Mouse (Mus musculus): ENCODE results near the gene Sult6b2. TPM values are rescaled to one million over a fixed set of nuclear protein-coding genes. Genes with fewer than 3 reads are reported as not detected.
A peak's percentile ranks its signal among the peaks of the same experiment; 100 is the strongest.

Gene Sult6b2
- polyA plus RNA-seq, 2 experiments: not detected

GRCm38 (mm10) chr6:142757976-142758375 lies 46.3 kb downstream of the Sult6b2 start:
- ATAC-seq (ENCODE audit: insufficient read depth): no peak
- no peak for TF ChIP-seq EP300 (IDR thresholded peaks at IDR 0.05; ENCODE audit: low read depth)
- TF ChIP-seq CTCF (IDR thresholded peaks at IDR 0.05; ENCODE audit: low read depth): no peak
- peaks cover 40% of the 10 kb centered on the region for H3K36me3 ChIP-seq (replicated peaks; ENCODE audit: control insufficient read depth, insufficient read depth, low read depth)
- peak overlapping the region; percentile 80 to 87 for H3K4me3 ChIP-seq (ENCODE audit: insufficient read depth in 1 of 2, low read depth in 2 of 2, low read length in 2 of 2)
- H3K27me3 ChIP-seq (ENCODE audit: control insufficient read depth, insufficient read depth, low read length): no peaks in the 10 kb centered on the region
- H3K27ac ChIP-seq: peak overlapping the region; percentile 86
- H3K4me2 ChIP-seq (ENCODE audit: low read depth): peak overlapping the region; percentile 70
- peak overlapping the region; percentile 86 for H3K9ac ChIP-seq (replicated peaks)
- 48% methylated on average over 6 of the region's 6 CpGs for WGBS (ENCODE audit: insufficient replicate concordance)
- no peak for DNase-seq (ENCODE audit: low read depth in 3 of 3, low spot score in 3 of 3)
- peaks cover 11 to 25% of the 10 kb centered on the region in 2 experiments for H3K4me1 ChIP-seq (replicated peaks; ENCODE audit: control insufficient read depth in 2 of 2, insufficient read depth in 2 of 2, low read length in 1 of 2)
- no peaks in the 10 kb centered on the region for H3K9me3 ChIP-seq (ENCODE audit: control insufficient read depth, low read length)

GRCm38 (mm10) chr6:142757334-142757965 lies 46.9 kb downstream of the Sult6b2 start:
- no peaks in the 10 kb centered on the region for H3K9me3 ChIP-seq (ENCODE audit: control insufficient read depth, low read length)
- ATAC-seq (ENCODE audit: insufficient read depth) (peak; percentile 77), DNase-seq (ENCODE audit: low read depth in 3 of 3, low spot score in 3 of 3) (peak; percentile 79 to 88 (median 87))
- WGBS (ENCODE audit: insufficient replicate concordance): 2% methylated on average over 10 of the region's 10 CpGs
- H3K27me3 ChIP-seq (ENCODE audit: control insufficient read depth, insufficient read depth, low read length): no peaks in the 10 kb centered on the region
- H3K4me1 ChIP-seq (replicated peaks; ENCODE audit: control insufficient read depth in 2 of 2, insufficient read depth in 2 of 2, low read length in 1 of 2): peaks cover 11 to 29% of the 10 kb centered on the region in 2 experiments
- H3K4me2 ChIP-seq (ENCODE audit: low read depth): peak overlapping the region; percentile 70
- H3K36me3 ChIP-seq (replicated peaks; ENCODE audit: control insufficient read depth, insufficient read depth, low read depth): peaks cover 39% of the 10 kb centered on the region
- H3K27ac ChIP-seq: peak overlapping the region; percentile 86
- peak; percentile 94 for TF ChIP-seq EP300 (IDR thresholded peaks at IDR 0.05; ENCODE audit: low read depth)
- TF ChIP-seq CTCF (IDR thresholded peaks at IDR 0.05; ENCODE audit: low read depth): no peak
- H3K4me3 ChIP-seq (ENCODE audit: insufficient read depth in 1 of 2, low read depth in 2 of 2, low read length in 2 of 2): peak overlapping the region; percentile 80 to 87
- peak overlapping the region; percentile 86 for H3K9ac ChIP-seq (replicated peaks)

DNA sequence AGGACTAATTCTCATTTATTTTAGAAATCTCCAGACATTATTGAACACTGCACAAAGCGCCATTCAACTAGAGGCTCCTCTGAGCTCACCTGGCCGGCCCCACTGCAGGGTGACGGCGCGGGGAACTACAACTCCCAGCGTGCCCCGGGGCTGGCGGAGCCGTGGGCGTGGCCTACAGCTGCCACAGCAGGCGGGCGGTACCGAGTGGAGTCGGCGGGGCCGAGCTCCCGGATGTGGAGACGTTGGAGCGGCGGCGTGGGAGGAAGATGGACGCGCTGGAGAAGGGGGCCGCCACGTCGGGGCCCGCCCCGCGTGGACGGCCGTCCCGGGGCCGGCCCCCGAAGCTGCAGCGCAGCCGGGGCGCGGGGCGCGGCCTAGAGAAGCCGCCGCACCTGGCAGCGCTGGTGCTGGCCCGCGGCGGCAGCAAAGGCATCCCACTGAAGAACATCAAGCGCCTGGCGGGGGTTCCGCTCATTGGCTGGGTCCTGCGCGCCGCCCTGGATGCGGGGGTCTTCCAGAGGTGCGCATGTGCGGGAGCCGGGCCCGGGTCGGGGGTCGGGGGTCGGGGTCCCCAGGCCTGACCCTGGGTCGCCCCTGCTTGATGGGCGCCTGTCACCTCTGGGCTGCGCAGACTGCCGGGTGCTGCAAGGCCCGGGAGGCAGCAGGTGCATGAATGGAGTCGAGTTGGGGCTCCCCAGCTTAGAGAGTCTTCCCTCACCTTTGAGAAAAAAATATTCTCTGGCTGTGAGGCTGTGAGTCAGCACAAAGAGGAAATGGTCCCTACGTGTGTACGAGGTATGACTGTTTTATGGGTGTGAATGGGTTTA lies 47.6 kb downstream of the Sult6b2 start, which contains the start of gene Cmas:
TSS of gene Cmas (plus strand) at position 180 of the 827 bp plus-strand sequence.
- WGBS (ENCODE audit: insufficient replicate concordance): under 1% methylated on average over 68 of the region's 68 CpGs
- Histone ChIP-seq H3K36me3 (replicated peaks; ENCODE audit: control insufficient read depth, insufficient read depth, low read depth) (peaks cover 33% of the 10 kb centered on the region), H3K27ac (peak within 1 kb of the TSS; percentile 86), H3K9me3 (ENCODE audit: control insufficient read depth, low read length) (no peaks in the 10 kb centered on the region), H3K4me3 (ENCODE audit: insufficient read depth in 1 of 2, low read depth in 2 of 2, low read length in 2 of 2) (peak within 1 kb of the TSS; percentile 80 to 87), H3K4me2 (ENCODE audit: low read depth) (peak within 1 kb of the TSS; percentile 70), H3K27me3 (ENCODE audit: control insufficient read depth, insufficient read depth, low read length) (no peaks in the 10 kb centered on the region), H3K4me1 (replicated peaks; ENCODE audit: control insufficient read depth in 2 of 2, insufficient read depth in 2 of 2, low read length in 1 of 2) (peaks cover 11 to 31% of the 10 kb centered on the region in 2 experiments), H3K9ac (replicated peaks) (peak within 1 kb of the TSS; percentile 86)
- TF ChIP-seq EP300 (IDR thresholded peaks at IDR 0.05; ENCODE audit: low read depth) (no peak), CTCF (IDR thresholded peaks at IDR 0.05; ENCODE audit: low read depth) (no peak)
- DNase-seq (ENCODE audit: low read depth in 3 of 3, low spot score in 3 of 3) (peak; percentile 76 to 77 (median 76)), ATAC-seq (ENCODE audit: insufficient read depth) (peak; percentile 86)

DNA sequence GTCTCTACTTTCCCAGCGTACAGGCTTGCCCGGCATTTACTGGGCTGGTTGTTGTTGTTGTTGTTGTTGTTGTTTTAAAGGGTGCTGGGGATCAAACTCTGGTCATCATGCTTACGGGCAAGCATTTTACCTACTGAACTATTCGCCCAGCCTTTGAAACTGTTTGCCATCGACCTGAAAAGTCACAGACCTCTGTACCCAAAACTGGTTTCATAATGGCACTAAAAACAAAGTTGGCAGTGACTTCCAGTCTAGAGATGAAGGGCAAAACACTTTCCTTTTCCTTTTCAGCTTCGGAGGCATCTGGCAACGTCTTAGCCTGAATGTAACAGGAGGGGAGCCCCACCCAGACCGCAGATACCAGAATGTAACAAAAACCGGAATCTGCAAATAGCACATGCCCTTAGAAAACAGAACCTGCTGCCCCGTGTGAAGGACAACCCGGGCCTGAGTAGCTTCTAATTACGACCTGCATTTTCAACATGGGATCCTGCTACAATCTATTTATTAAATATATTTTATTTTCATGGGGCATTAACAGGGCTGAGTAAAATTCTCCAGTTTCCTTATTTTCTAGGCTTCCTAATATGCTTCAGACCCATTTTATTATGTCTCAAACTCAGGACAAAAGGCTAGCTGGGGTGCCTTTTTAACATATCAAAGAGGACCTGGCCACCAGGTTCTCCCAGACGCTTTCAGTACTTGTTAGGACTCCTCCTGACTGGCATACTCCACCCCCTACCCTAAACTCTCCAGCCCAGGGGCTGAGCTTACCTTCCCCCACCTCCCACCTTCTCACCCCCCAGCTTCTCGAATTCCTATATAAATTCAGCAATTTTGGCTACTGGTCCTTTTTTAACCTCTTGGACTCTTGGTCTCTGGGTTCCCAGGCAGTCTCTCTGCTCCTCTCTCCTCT lies 51.7 kb downstream of the Sult6b2 start:
- Histone ChIP-seq H3K27me3 (ENCODE audit: control insufficient read depth, insufficient read depth, low read length) (no peaks in the 10 kb centered on the region), H3K4me3 (ENCODE audit: insufficient read depth in 1 of 2, low read depth in 2 of 2, low read length in 2 of 2) (no peak overlapping the region), H3K27ac (no peak overlapping the region), H3K9ac (replicated peaks) (no peak overlapping the region), H3K4me2 (ENCODE audit: low read depth) (no peak overlapping the region), H3K36me3 (replicated peaks; ENCODE audit: control insufficient read depth, insufficient read depth, low read depth) (no peaks in the 10 kb centered on the region), H3K9me3 (ENCODE audit: control insufficient read depth, low read length) (no peaks in the 10 kb centered on the region), H3K4me1 (replicated peaks; ENCODE audit: control insufficient read depth in 2 of 2, insufficient read depth in 2 of 2, low read length in 1 of 2) (peaks cover 0 to 17% of the 10 kb centered on the region in 2 experiments; a peak in 2 of 4 replicates)
- WGBS (ENCODE audit: insufficient replicate concordance): 25% methylated on average over 14 of the region's 14 CpGs
- ATAC-seq (ENCODE audit: insufficient read depth) (no peak), DNase-seq (ENCODE audit: low read depth in 3 of 3, low spot score in 3 of 3) (no peak)
- TF ChIP-seq CTCF (IDR thresholded peaks at IDR 0.05; ENCODE audit: low read depth): no peak
- no peak for TF ChIP-seq EP300 (IDR thresholded peaks at IDR 0.05; ENCODE audit: low read depth)
